Mouse (Mus musculus) heart, embryonic 15.5 days (tissue): ENCODE data around the gene Trim28. TPM values are rescaled to one million over a fixed set of nuclear protein-coding genes. Genes with fewer than 3 reads are reported as not detected.

Source experiments
- ATAC-seq: fragments of 200-750 bp; cut with Nextera tagmentation; replicated peaks from 2 replicates; pipeline ENCODE4 v1.8.0; 2017; ENCODE audit warnings: low read depth, moderate TSS enrichment; ENCODE audit not compliant: insufficient number of reproducible peaks, insufficient read depth, low FRiP score
- H3K27ac ChIP-seq: fragments of 300-500 bp; sonication (generic); 2 replicates; pipeline ENCODE4 v1.5.1; 2015; ENCODE audit warnings: mild to moderate bottlenecking, inconsistent platforms
- H3K27me3 ChIP-seq: fragments of 300-500 bp; sonication (generic); 2 replicates; pipeline ENCODE4 v1.6.1; 2015; ENCODE audit warnings: inconsistent platforms
- H3K36me3 ChIP-seq: fragments of 300-500 bp; sonication (generic); 2 replicates; pipeline ENCODE4 v1.6.1; 2015; ENCODE audit warnings: mild to moderate bottlenecking, inconsistent platforms
- H3K4me1 ChIP-seq: fragments of 300-500 bp; sonication (generic); replicated peaks from 2 replicates; pipeline ENCODE4 v1.6.1; 2015; ENCODE audit warnings: inconsistent platforms
- H3K4me2 ChIP-seq: fragments of 300-500 bp; sonication (generic); 2 replicates; pipeline ENCODE4 v1.6.1; 2015; ENCODE audit warnings: inconsistent platforms, mild to moderate bottlenecking, moderate library complexity
- H3K4me3 ChIP-seq: fragments of 300-500 bp; sonication (generic); 2 replicates; pipeline ENCODE4 v1.5.1; 2015; ENCODE audit warnings: mild to moderate bottlenecking, inconsistent platforms
- H3K9ac ChIP-seq: fragments of 300-500 bp; sonication (generic); 2 replicates; pipeline ENCODE4 v1.6.1; 2015; ENCODE audit warnings: mild to moderate bottlenecking, inconsistent platforms
- H3K9me3 ChIP-seq: fragments of 300-500 bp; sonication (generic); replicated peaks from 2 replicates; pipeline ENCODE4 v1.6.1; 2016; ENCODE audit warnings: inconsistent platforms
- WGBS: fragments of 180-500 bp; shearing (Covaris S2); methylation state at CpG from one replicate; pipeline ENCODE4 v1.1.7; 2015; ENCODE audit warnings: mixed read lengths; 5-methylcytosine and 5-hydroxymethylcytosine counted together
- polyA plus RNA-seq: library from polyadenylated mRNA; unstranded; fragments of >200 nt; fragmentation: Nextera tagmentation; extraction: Ambion mirVana; gene quantifications from 2 replicates; pipeline ENCODE4 v1.2.1, GENCODE M21; 2015

Trim28 gene
- polyA plus RNA-seq: 116 and 173 TPM in 2 replicates

- Histone ChIP-seq H3K4me2 (no peak within 1 kb of the TSS), H3K27ac (no peak within 1 kb of the TSS), H3K9me3 (no peaks in the 10 kb centered on the region), H3K4me3 (no peak within 1 kb of the TSS), H3K9ac (no peak within 1 kb of the TSS), H3K27me3 (no peaks in the 10 kb centered on the region), H3K36me3 (no peaks in the 10 kb centered on the region), H3K4me1 (no peaks in the 10 kb centered on the region)
- WGBS: 78% methylated on average over 3 of the region's 3 CpGs
- ATAC-seq: no peak
Observed at GRCm38 (mm10) chr7:12998851-12999250, at the start of gene Trim28. Gene Trim28 (plus strand): TSS chr7:12999114.

- Histone ChIP-seq H3K4me1 (peaks cover 10% of the 10 kb centered on the region), H3K9me3 (no peaks in the 10 kb centered on the region), H3K36me3 (no peaks in the 10 kb centered on the region), H3K27ac (peak overlapping the region; percentile 83), H3K4me3 (peak overlapping the region; percentile 63), H3K4me2 (peak overlapping the region; percentile 86), H3K9ac (peak overlapping the region; percentile 64), H3K27me3 (no peaks in the 10 kb centered on the region)
- 5% methylated on average over 16 of the region's 16 CpGs for WGBS
- no peak for ATAC-seq
Observed at GRCm38 (mm10) chr7:12949872-12950229, 49.1 kb upstream of the Trim28 start.

DNA sequence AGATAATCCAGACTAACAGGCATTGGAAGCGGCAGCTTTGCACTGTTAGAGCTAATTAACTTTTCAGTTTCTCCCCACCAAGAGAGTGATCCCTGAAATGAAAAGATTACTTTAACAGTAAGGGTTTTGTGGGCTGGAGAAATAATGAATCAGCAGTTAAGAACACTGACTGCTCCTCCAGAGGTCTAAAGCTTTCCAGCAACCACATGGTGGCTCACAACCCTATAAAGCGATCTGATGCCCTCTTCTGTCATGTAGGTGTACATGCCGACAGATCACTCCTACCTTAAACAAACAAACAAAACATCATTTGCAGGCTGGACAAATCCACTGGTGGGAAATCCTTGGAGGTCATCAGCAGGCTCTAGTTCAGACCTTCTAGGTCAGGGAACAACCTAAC lies 44.0 kb upstream of the Trim28 start:
- peaks cover 6% of the 10 kb centered on the region for H3K4me1 ChIP-seq
- ATAC-seq: no peak
- H3K4me3 ChIP-seq: no peak overlapping the region
- no peak overlapping the region for H3K4me2 ChIP-seq
- no peak overlapping the region for H3K9ac ChIP-seq
- H3K27ac ChIP-seq: no peak overlapping the region
- no peaks in the 10 kb centered on the region for H3K36me3 ChIP-seq
- H3K9me3 ChIP-seq: no peaks in the 10 kb centered on the region
- no peaks in the 10 kb centered on the region for H3K27me3 ChIP-seq
- WGBS: 49% methylated on average over 3 of the region's 3 CpGs

- H3K36me3 ChIP-seq: no peaks in the 10 kb centered on the region
- H3K4me3 ChIP-seq: no peak overlapping the region
- no peaks in the 10 kb centered on the region for H3K27me3 ChIP-seq
- no peak overlapping the region for H3K27ac ChIP-seq
- 71% methylated on average over 5 of the region's 5 CpGs for WGBS
- H3K4me1 ChIP-seq: peaks cover 4% of the 10 kb centered on the region; the same call in 1 of the 2 replicates
- H3K4me2 ChIP-seq: no peak overlapping the region
- ATAC-seq: no peak
- no peak overlapping the region for H3K9ac ChIP-seq
- no peaks in the 10 kb centered on the region for H3K9me3 ChIP-seq
Observed at GRCm38 (mm10) chr7:12957511-12957910, 41.4 kb upstream of the Trim28 start.

- Histone ChIP-seq H3K9ac (no peak overlapping the region), H3K36me3 (no peaks in the 10 kb centered on the region)
- 71% methylated on average over 4 of the region's 4 CpGs for WGBS
Observed at GRCm38 (mm10) chr7:12958948-12959347, 40.0 kb upstream of the Trim28 start.

GRCm38 (mm10) chr7:12959718-12960117 lies 39.2 kb upstream of the Trim28 start:
- no peak overlapping the region for H3K27ac ChIP-seq
- H3K9ac ChIP-seq: no peak overlapping the region
- H3K4me1 ChIP-seq: peaks cover 4% of the 10 kb centered on the region; the same call in 1 of the 2 replicates
- no peak overlapping the region for H3K4me3 ChIP-seq
- WGBS: 32% methylated on average over 4 of the region's 4 CpGs
- no peaks in the 10 kb centered on the region for H3K36me3 ChIP-seq
- H3K4me2 ChIP-seq: no peak overlapping the region
- ATAC-seq: no peak
- no peaks in the 10 kb centered on the region for H3K9me3 ChIP-seq
- no peaks in the 10 kb centered on the region for H3K27me3 ChIP-seq

More at GRCm38 (mm10) chr7:12958948-12959347, 40.0 kb upstream of the Trim28 start:
- no peak overlapping the region for H3K4me2 ChIP-seq
- no peaks in the 10 kb centered on the region for H3K9me3 ChIP-seq
- H3K27ac ChIP-seq: no peak overlapping the region
- peaks cover 4% of the 10 kb centered on the region; the same call in 1 of the 2 replicates for H3K4me1 ChIP-seq
- no peak for ATAC-seq
- H3K4me3 ChIP-seq: no peak overlapping the region
- no peaks in the 10 kb centered on the region for H3K27me3 ChIP-seq

DNA sequence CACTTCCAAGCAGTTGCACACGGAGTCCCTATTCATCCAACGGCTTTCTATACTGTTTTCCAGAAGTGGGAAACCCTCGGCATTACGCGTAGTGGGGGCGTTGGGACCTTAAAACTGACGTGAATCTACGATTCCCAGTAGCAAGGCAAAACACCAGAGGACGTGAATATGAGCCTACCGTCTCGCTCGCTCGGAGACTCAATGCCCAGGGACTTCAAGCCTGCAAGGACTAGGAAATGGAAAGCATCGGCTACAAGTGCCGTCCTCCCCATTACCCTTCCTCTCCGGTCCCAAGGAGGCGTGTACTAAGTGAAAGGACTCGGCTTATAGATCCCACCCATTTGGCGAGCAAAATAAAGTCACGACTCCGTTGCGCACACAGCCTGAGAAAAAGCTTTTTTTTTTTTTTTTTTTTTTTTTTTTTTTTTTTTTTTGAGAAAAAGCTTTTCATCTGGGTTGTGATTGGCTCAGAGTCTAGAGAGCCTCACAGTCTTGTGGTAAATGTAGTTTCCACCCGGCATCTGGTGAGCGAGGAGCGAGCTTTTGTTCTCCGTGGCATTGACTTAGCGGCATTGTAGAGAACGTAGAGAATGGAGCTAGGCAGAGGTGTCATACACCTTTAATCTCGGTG lies 37.3 kb upstream of the Trim28 start:
- Histone ChIP-seq H3K36me3 (no peaks in the 10 kb centered on the region), H3K4me2 (peak overlapping the region; percentile 80), H3K4me1 (peaks cover 12% of the 10 kb centered on the region), H3K27me3 (no peaks in the 10 kb centered on the region), H3K9me3 (no peaks in the 10 kb centered on the region), H3K27ac (peak overlapping the region; percentile 85), H3K9ac (peak overlapping the region; percentile 70), H3K4me3 (peak overlapping the region; percentile 62)
- WGBS: 2% methylated on average over 29 of the region's 29 CpGs
- peak; percentile 72 for ATAC-seq

GRCm38 (mm10) chr7:12965678-12966091 lies 33.2 kb upstream of the Trim28 start, which contains the start of gene Zfp324:
Gene Zfp324 (plus strand): TSS chr7:12965838.
- peak within 1 kb of the TSS; percentile 85 for H3K27ac ChIP-seq
- H3K4me2 ChIP-seq: peak within 1 kb of the TSS; percentile 93
- H3K4me1 ChIP-seq: peaks cover 21% of the 10 kb centered on the region
- no peaks in the 10 kb centered on the region for H3K9me3 ChIP-seq
- no peaks in the 10 kb centered on the region for H3K27me3 ChIP-seq
- peak within 1 kb of the TSS; percentile 89 for H3K9ac ChIP-seq
- H3K36me3 ChIP-seq: peaks cover 21% of the 10 kb centered on the region
- WGBS: under 1% methylated on average over 23 of the region's 23 CpGs
- peak within 1 kb of the TSS; percentile 80 for H3K4me3 ChIP-seq
- peak; percentile 87 for ATAC-seq

DNA sequence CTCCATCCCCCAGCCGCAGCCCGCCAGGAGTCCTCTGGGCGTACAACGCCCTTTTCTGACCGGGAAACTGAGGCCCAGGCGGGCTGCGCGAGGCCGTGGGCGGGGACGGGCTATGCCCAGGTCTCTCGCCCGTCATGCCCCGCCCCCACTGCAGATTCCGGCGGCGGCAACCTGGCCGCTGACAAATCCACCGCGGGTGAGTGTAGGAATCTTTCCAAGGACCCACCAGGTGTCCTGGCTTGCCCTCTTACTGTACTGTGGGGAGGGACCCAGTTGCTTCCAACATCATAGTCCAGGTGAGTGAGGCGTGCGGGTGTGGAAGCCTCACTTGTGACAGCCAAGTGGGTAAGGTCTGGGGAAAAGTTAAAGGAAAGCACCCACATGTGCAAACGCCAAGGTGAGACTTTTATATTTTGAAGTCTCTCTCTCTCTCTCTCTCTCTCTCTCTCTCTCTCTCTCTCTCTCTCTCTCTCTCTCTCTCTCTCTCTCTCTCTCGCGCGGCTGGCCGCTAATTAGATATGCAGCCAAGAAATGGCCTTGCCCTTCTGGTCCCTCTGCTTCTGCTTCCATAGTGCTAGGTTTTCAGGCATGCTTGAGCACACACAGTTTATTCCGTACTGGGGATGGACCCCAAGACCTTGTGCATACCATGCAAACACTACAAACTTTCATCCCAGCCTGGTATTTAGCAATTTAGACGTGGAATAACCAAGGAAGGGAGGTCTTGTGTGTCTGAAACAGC lies 32.6 kb upstream of the Trim28 start:
- Histone ChIP-seq H3K4me3 (peak overlapping the region; percentile 80), H3K27me3 (no peaks in the 10 kb centered on the region), H3K36me3 (peaks cover 27% of the 10 kb centered on the region), H3K9me3 (no peaks in the 10 kb centered on the region), H3K27ac (peak overlapping the region; percentile 85), H3K4me2 (peak overlapping the region; percentile 93), H3K4me1 (peaks cover 17% of the 10 kb centered on the region), H3K9ac (peak overlapping the region; percentile 89)
- under 1% methylated on average over 29 of the region's 29 CpGs for WGBS
- peak; percentile 44 for ATAC-seq

- Histone ChIP-seq H3K9ac (no peak overlapping the region), H3K27ac (no peak overlapping the region), H3K4me2 (no peak overlapping the region), H3K36me3 (peaks cover 39% of the 10 kb centered on the region), H3K4me1 (peaks cover 10% of the 10 kb centered on the region), H3K27me3 (no peaks in the 10 kb centered on the region), H3K4me3 (no peak overlapping the region), H3K9me3 (no peaks in the 10 kb centered on the region)
- ATAC-seq: no peak
- WGBS: 92% methylated on average over 25 of the region's 25 CpGs
Observed at GRCm38 (mm10) chr7:12970906-12971305, 28.0 kb upstream of the Trim28 start.

DNA sequence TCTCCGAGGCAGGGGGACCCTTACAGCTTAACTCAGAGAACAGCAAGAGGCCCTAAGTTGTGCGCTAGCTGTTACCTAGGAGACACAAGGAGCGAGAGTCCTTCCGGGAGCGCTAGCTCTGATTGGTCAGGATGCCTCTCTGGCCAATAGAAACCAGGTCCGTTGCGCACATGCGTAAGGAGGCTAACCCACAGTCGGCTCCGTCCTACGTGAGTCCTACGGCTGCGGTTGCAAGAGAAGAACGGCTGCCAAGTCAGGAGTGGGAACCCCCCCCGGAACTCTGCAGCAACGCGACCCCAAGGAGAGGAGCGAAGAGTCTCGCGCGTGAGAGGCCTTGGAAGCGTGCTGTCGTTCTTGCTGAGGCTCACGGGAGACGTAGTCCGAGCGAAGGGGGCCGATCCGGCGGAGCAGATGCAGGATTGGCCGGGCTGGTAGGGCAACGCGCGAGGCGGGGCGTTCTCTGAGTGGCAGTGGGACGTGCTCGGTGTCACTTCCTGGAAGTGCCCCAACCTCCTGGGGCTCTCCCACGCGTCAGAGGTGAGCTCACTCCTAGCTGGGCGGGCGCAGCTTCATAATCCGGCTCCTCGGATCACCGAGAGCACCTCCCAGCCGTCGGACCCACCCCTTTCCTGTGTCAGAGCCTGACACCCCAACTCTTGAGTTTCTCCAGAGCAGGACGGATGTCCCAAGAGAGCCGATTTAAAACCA lies 21.1 kb upstream of the Trim28 start, which contains the start of gene Zfp446:
Zfp446 (plus strand) TSS at position 167 of the 708 bp plus-strand sequence.
- Histone ChIP-seq H3K9ac (peak within 1 kb of the TSS; percentile 67), H3K4me2 (peak within 1 kb of the TSS; percentile 85), H3K27me3 (no peaks in the 10 kb centered on the region), H3K4me3 (peak within 1 kb of the TSS; percentile 79), H3K36me3 (no peaks in the 10 kb centered on the region), H3K9me3 (no peaks in the 10 kb centered on the region), H3K4me1 (peaks cover 20% of the 10 kb centered on the region), H3K27ac (peak within 1 kb of the TSS; percentile 98)
- ATAC-seq: peak; percentile 99
- WGBS: under 1% methylated on average over 49 of the region's 49 CpGs
